Mouse (Mus musculus): ENCODE data around the gene Bhlhe40.

DNA sequence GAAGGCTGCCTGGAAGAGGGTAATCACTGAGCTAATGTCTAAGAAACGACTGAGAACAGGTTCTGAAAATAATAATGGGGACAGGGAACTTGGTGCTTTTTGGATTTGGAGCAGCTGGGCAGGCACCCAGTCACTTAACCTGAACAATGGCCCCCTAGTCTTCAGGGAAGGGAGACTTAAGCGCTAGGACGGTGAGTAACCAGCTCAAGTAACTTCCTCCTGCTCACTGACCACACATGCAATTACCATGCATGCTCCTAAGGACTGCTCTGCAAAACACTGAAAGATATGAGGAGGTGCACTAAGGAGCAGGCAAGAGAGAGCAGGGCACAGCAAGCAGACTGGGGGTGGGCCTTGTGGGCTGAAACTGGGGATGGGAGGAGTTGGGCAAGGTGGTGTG is 39.2 kb downstream of the Bhlhe40 start:
- no peak for TF ChIP-seq CTCF (IDR thresholded peaks at IDR 0.05; ENCODE audit: low read depth, low read length)
- TF ChIP-seq POLR2A (IDR thresholded peaks at IDR 0.05; ENCODE audit: borderline replicate concordance, low read depth, low read length), result no peak

Measured in bone marrow macrophage, adult 2 months (primary cell).